Mouse (Mus musculus): ENCODE measurements around the gene 2810408A11Rik. TPM values are rescaled to one million over a fixed set of nuclear protein-coding genes. Genes with fewer than 3 reads are reported as not detected.

The 2810408A11Rik gene
- total RNA-seq, 2 experiments from 2014 or later = 8.3 to 10.7 TPM

- DNase-seq = no peak
- intact Hi-C loops (cut with DNase I) = no loop called here
Measured at GRCm38 (mm10) chr11:69858113-69858998, 42.4 kb downstream of the 2810408A11Rik start, which contains the start of gene Tnk1. Gene Tnk1, minus strand, starts transcription at chr11:69858730.

- DNase-seq = peak; percentile 63
- intact Hi-C loops (cut with DNase I) = no loop called here
Measured at GRCm38 (mm10) chr11:69855347-69855746, 45.4 kb downstream of the 2810408A11Rik start.

- intact Hi-C loops (cut with DNase I) = loop anchor here (5.0 kb wide), 1 partner anchor 898 kb away; no protein-coding TSS in a partner anchor
- no peak for DNase-seq
Measured at GRCm38 (mm10) chr11:69854680-69855079, 46.1 kb downstream of the 2810408A11Rik start.

GRCm38 (mm10) chr11:69853994-69854393 lies 46.8 kb downstream of the 2810408A11Rik start:
- no peak for DNase-seq
- intact Hi-C loops (cut with DNase I) = loop anchor here (5.0 kb wide), 1 partner anchor 898 kb away; no protein-coding TSS in a partner anchor

- no peak for DNase-seq
- intact Hi-C loops (cut with DNase I) = loop anchor here (5.0 kb wide), 1 partner anchor 902 kb away; no protein-coding TSS in a partner anchor
Measured at GRCm38 (mm10) chr11:69850754-69851153, 50.0 kb downstream of the 2810408A11Rik start.

GRCm38 (mm10) chr11:69849884-69850283 lies 50.9 kb downstream of the 2810408A11Rik start:
- DNase-seq = no peak
- intact Hi-C loops (cut with DNase I) = loop anchor here (5.0 kb wide), 1 partner anchor 902 kb away; no protein-coding TSS in a partner anchor

GRCm38 (mm10) chr11:69849128-69849527 lies 51.7 kb downstream of the 2810408A11Rik start:
- no peak for DNase-seq
- intact Hi-C loops (cut with DNase I) = no loop called here

GRCm38 (mm10) chr11:69848021-69848420 lies 52.8 kb downstream of the 2810408A11Rik start:
- intact Hi-C loops (cut with DNase I) = no loop called here
- peak; percentile 53 for DNase-seq

Small RNA genes lying within 50 kb of the gene (microRNA-seq; reads per million reads assigned to microRNA genes)
- not detected for gene Mir6924

Other genes starting within 250 kb of the 2810408A11Rik start
- not detected for gene Sox15, start 245.7 kb downstream of the 2810408A11Rik start, total RNA-seq (2021)
- gene Mpdu1, start 238.3 kb downstream of the 2810408A11Rik start, total RNA-seq (2021) = 10 to 100 TPM; 83.6 to 85.3 TPM
- 1 to 10 TPM; 7.1 to 8.5 TPM for gene Cd68, start 234.8 kb downstream of the 2810408A11Rik start, total RNA-seq (2021)
- gene Eif4a1, start 228.6 kb downstream of the 2810408A11Rik start, total RNA-seq (2021) = 100 to 1,000 TPM; 661 to 680 TPM
- 100 to 1,000 TPM; 117 to 129 TPM for gene Senp3, start 218.9 kb downstream of the 2810408A11Rik start, total RNA-seq (2021)
- gene Tnfsf13, start 215.2 kb downstream of the 2810408A11Rik start, total RNA-seq (2021) = 1 to 10 TPM in 1 of 2 experiments, under 1 TPM in 1; 0.93 to 1.3 TPM
- gene Tnfsf12, start 205.1 kb downstream of the 2810408A11Rik start, total RNA-seq (2021) = 1 to 10 TPM; 6.4 to 8.7 TPM
- under 1 TPM; 0.30 to 0.97 TPM for gene Tnfsfm13, start 204.9 kb downstream of the 2810408A11Rik start, total RNA-seq (2021)
- gene Polr2a, start 142.3 kb downstream of the 2810408A11Rik start, total RNA-seq (2021) = 10 to 100 TPM; 49.6 to 54.6 TPM
- not detected for gene Slc35g3, start 139.0 kb downstream of the 2810408A11Rik start, total RNA-seq (2021)
- gene Zbtb4, start 135.1 kb downstream of the 2810408A11Rik start, total RNA-seq (2021) = 10 to 100 TPM; 47.9 to 52.5 TPM
- 1 to 10 TPM in 1 of 2 experiments, under 1 TPM in 1; 0.48 to 1.5 TPM for gene Chrnb1, start 105.0 kb downstream of the 2810408A11Rik start, total RNA-seq (2021)
- gene Fgf11, start 99.1 kb downstream of the 2810408A11Rik start, total RNA-seq (2021) = 10 to 100 TPM; 25.2 to 29.6 TPM
- not detected for gene Tmem102, start 95.4 kb downstream of the 2810408A11Rik start, total RNA-seq (2021)
- not detected for gene Gm39566, start 85.7 kb downstream of the 2810408A11Rik start, total RNA-seq (2021)
- gene Spem2, start 82.5 kb downstream of the 2810408A11Rik start, total RNA-seq (2021) = not detected
- 1 to 10 TPM in 1 of 2 experiments, under 1 TPM in 1; 0.93 to 1.1 TPM for gene Spem1, start 78.8 kb downstream of the 2810408A11Rik start, total RNA-seq (2021)
- gene Nlgn2, start 63.2 kb downstream of the 2810408A11Rik start, total RNA-seq (2021) = 100 to 1,000 TPM; 237 to 257 TPM
- gene Tmem256, start 62.5 kb downstream of the 2810408A11Rik start, total RNA-seq (2021) = 100 to 1,000 TPM; 140 to 155 TPM
- 10 to 100 TPM; 46.2 to 52.1 TPM for gene Plscr3, start 54.6 kb downstream of the 2810408A11Rik start, total RNA-seq (2021)
- not detected for gene Tnk1, start 42.3 kb downstream of the 2810408A11Rik start, total RNA-seq (2021)
- not detected for gene Tmem95, start 23.0 kb downstream of the 2810408A11Rik start, total RNA-seq (2021)
- gene Kctd11, start 19.6 kb downstream of the 2810408A11Rik start, total RNA-seq (2021) = 1 to 10 TPM in 1 of 2 experiments, under 1 TPM in 1; 0.38 to 1.0 TPM
- gene Acap1, start 5.4 kb downstream of the 2810408A11Rik start, total RNA-seq (2021) = under 1 TPM; 0.50 to 0.72 TPM
- gene Neurl4, start 85 bp upstream of the 2810408A11Rik start, total RNA-seq (2021) = 100 to 1,000 TPM; 157 to 165 TPM
- 10 to 100 TPM; 37.8 to 38.3 TPM for gene Gps2, start 12.9 kb upstream of the 2810408A11Rik start, total RNA-seq (2021)
- gene Eif5a, start 21.0 kb upstream of the 2810408A11Rik start, total RNA-seq (2021) = 100 to 1,000 TPM; 539 to 555 TPM
- gene Ybx2, start 34.8 kb upstream of the 2810408A11Rik start, total RNA-seq (2021) = 10 to 100 TPM; 16.1 to 23.5 TPM
- gene Slc2a4, start 47.2 kb upstream of the 2810408A11Rik start, total RNA-seq (2021) = 1 to 10 TPM; 1.7 to 3.2 TPM
- not detected for gene Cldn7, start 63.8 kb upstream of the 2810408A11Rik start, total RNA-seq (2021)
- 100 to 1,000 TPM in 1 of 2 experiments, 10 to 100 TPM in 1; 89.3 to 102 TPM for gene Ctdnep1, start 80.2 kb upstream of the 2810408A11Rik start, total RNA-seq (2021)
- 100 to 1,000 TPM; 112 to 116 TPM for gene Elp5, start 81.5 kb upstream of the 2810408A11Rik start, total RNA-seq (2021)
- 100 to 1,000 TPM; 303 to 307 TPM for gene Gabarap, start 90.2 kb upstream of the 2810408A11Rik start, total RNA-seq (2021)
- 10 to 100 TPM; 46.2 to 48.7 TPM for gene Phf23, start 94.8 kb upstream of the 2810408A11Rik start, total RNA-seq (2021)
- gene Dvl2, start 99.6 kb upstream of the 2810408A11Rik start, total RNA-seq (2021) = 10 to 100 TPM; 38.8 to 40.1 TPM
- 10 to 100 TPM; 44.8 to 45.0 TPM for gene Acadvl, start 114.4 kb upstream of the 2810408A11Rik start, total RNA-seq (2021)
- 100 to 1,000 TPM; 496 to 497 TPM for gene Dlg4, start 116.0 kb upstream of the 2810408A11Rik start, total RNA-seq (2021)
- gene Asgr1, start 153.1 kb upstream of the 2810408A11Rik start, total RNA-seq (2021) = 1 to 10 TPM; 3.7 to 3.9 TPM
- not detected for gene Asgr2, start 191.7 kb upstream of the 2810408A11Rik start, total RNA-seq (2021)
- under 1 TPM; 0.30 to 0.95 TPM for gene Mgl2, start 229.3 kb upstream of the 2810408A11Rik start, total RNA-seq (2021)

Data from left cerebral cortex, postnatal 4 days (tissue).